Mouse (Mus musculus): ENCODE results near the gene Gper1. TPM values are rescaled to one million over a fixed set of nuclear protein-coding genes. Genes with fewer than 3 reads are reported as not detected.

The Gper1 gene
- total RNA-seq, 2 experiments from 2014 or later = 2.5 to 2.8 TPM

DNA sequence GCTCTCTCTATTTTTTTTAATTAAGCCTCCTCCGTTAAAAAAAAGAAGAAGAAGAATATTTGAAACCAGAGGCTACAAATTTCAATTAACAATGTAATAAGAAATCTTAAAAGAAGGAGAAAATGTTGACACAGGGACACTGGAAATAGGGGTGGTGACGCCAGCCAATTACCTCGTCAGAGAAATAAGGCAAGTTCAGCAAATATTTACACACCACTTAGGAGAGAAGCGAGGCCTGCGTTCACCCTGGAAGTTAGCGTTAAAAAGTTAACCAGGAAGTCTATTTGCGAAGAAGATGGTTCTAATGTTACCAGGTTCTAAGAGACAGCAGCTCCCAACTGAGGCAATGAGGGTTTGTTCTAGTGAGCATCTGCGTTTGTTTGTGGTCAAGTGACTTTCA is 34.3 kb downstream of the Gper1 start:
- no peak for DNase-seq (ENCODE audit: extremely low spot score in 1 of 2, low spot score in 2 of 2)
- Histone ChIP-seq H3K4me3 (no peak overlapping the region), H3K27ac (no peak overlapping the region)
- intact Hi-C loops (cut with DNase I) = loop anchor here (5.0 kb wide), 1 partner anchor 60 kb away; no protein-coding TSS in a partner anchor
- TF ChIP-seq CTCF (IDR thresholded peaks at IDR 0.05) = no peak

DNA sequence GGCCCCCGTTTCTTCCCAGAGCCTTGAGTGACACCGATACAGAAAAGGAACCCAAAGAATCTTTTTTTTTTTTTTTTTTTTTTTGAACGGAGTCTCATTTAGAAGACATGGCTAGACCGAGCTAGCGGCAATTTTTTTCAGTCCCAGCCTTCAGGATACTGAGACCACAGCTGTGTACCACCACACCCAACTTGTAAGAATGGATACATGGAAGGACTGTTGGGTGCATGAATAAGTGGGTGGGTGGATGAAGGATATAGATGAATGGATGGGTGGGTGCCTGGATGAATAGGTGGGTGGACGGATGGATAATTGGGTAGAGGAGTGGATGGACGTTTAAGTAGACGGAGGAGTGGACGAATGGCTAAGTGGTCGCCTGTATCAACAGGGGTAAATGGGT is 37.0 kb downstream of the Gper1 start:
- DNase-seq (ENCODE audit: extremely low spot score in 1 of 2, low spot score in 2 of 2) = no peak
- Histone ChIP-seq H3K27ac (peak overlapping the region; percentile 86), H3K4me3 (peak overlapping the region; percentile 74)
- no peak for TF ChIP-seq CTCF (IDR thresholded peaks at IDR 0.05)
- intact Hi-C loops (cut with DNase I) = loop anchor here (2.0 to 5.0 kb wide), 2 partner anchors 23 to 63 kb away; no protein-coding TSS in a partner anchor

DNA sequence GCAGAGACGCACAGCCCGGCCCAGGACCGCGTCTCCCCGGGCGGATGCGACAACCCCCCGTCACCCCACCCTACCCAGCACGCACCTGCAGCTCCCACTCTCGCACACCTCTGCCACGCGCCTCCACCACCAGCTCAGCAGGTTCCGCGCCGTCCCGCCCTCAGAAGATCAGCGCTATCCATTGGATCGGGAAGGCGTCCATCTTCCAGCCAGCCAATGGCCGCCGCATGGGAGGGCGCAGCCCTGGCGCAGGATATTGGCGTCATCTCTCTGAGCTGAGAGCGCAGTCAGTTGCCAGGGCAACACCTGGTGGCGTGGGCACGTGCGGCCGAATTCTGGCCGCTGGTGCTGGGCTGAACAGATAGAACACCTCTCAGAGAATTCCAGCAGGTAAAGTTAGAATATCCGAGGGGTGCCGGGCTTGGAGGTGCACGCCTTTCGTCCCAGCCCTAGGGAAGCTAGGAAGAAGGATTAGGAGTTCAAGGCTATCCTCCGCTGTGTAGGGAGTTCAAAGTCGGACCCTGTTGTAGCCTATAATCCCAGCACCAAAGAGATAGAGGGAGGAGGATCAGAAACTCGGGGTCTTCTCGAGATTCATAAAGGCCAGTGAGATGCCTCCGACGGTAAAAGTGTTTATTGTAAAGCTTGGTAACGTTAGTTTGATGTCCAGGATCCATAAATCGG is 37.6 kb downstream of the Gper1 start, which contains the start of gene 3110082I17Rik:
Gene 3110082I17Rik, minus strand, starts transcription at position 144 of the 684 bp plus-strand sequence.
- TF ChIP-seq CTCF (IDR thresholded peaks at IDR 0.05) = no peak; the same call in 1 of the 2 replicates
- intact Hi-C loops (cut with DNase I) = loop anchor here (2.0 kb wide), 1 partner anchor 22 kb away; no protein-coding TSS in a partner anchor
- Histone ChIP-seq H3K4me3 (peak within 1 kb of the TSS; percentile 74), H3K27ac (peak within 1 kb of the TSS; percentile 86)
- DNase-seq (ENCODE audit: extremely low spot score in 1 of 2, low spot score in 2 of 2) = peak; percentile 98 to 100

DNA sequence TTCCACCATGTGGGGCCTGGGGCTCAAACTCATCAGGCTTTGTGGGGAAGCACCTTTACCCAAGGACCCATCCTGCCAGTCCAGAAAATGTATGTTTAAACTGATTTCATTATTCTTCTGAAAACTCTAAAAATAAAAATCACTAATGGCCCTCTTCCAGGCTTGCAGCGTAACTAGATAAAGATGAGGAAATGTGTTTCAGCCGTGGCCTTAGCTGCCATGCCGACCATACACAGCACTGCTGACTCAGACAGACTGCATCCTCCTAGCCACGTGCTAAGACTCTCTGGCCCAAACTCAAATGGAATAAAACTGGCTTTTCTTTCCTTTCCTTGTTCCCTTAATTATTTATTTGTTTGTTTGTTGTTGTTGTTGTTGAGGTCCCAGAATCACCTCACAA is 41.9 kb downstream of the Gper1 start:
- no peak for DNase-seq (ENCODE audit: extremely low spot score in 1 of 2, low spot score in 2 of 2)
- TF ChIP-seq CTCF (IDR thresholded peaks at IDR 0.05) = no peak
- Histone ChIP-seq H3K27ac (no peak overlapping the region), H3K4me3 (no peak overlapping the region)
- intact Hi-C loops (cut with DNase I) = loop anchor here (5.0 kb wide), 1 partner anchor 183 kb away; no protein-coding TSS in a partner anchor

DNA sequence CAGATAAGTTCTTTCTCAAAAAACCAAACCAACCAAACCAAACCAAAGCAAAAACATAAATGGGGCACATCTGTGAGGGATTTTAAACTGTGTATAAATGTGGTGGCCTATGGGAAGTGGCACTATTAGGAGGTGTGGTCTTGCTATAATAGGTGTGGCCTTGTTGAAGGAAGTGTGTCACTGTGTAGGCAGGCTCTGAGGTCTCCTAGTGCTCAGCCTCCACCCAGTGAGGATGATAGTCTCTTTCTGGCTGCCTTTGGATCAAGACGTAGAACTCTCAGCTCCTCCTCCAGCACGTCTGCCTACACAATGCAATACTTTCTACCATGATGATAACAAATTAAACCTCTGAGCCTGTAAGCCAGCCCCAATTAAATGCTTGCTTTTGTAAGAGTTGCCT is 43.4 kb downstream of the Gper1 start:
- intact Hi-C loops (cut with DNase I) = loop anchor here (5.0 kb wide), 1 partner anchor 184 kb away; no protein-coding TSS in a partner anchor
- Histone ChIP-seq H3K27ac (no peak overlapping the region), H3K4me3 (no peak overlapping the region)
- no peak for DNase-seq (ENCODE audit: extremely low spot score in 1 of 2, low spot score in 2 of 2)
- no peak for TF ChIP-seq CTCF (IDR thresholded peaks at IDR 0.05)

DNA sequence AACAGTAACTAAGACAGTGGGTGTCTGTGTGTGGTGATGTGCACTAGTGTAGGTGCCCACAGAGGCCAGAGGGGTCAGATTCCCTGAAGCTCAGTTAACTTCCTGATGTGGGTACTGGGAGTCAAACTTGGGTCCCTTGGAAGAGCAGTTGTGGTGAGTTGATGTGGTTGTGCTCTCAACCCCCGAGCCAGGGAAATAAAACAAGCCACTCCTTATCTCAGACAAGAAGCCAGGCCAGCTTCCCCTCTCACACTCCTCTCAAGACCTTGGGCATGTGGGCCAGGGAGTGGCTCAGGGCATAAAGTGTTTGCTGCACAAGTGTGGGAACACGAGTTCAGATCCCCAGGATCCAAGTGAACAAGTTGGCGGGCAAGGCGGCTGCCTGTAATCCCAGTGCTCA is 43.9 kb downstream of the Gper1 start:
- intact Hi-C loops (cut with DNase I) = loop anchor here (5.0 kb wide), 1 partner anchor 184 kb away; no protein-coding TSS in a partner anchor
- H3K4me3 ChIP-seq = no peak overlapping the region
- no peak for TF ChIP-seq CTCF (IDR thresholded peaks at IDR 0.05)

DNA sequence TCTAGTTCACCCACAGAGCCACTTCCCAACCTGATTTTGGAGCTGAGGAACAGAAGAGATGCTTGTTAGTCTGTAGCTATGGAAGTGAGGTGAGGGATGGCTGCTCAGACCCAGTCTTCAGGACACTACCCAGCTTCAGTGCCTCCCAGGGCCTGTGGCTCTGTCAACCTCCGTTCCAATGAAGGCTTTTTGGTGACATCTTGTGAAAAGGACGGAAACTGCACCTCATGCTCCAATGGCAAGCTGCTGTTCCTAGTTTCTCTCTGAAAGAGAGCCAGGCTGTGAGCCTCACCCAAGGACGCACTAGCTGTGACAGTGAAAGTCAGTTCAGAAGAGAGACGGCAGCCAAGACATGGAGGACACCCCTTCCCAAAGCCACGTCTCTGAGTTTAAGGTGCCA is 45.0 kb downstream of the Gper1 start:
- peak; percentile 54 for TF ChIP-seq CTCF (IDR thresholded peaks at IDR 0.05)
- Histone ChIP-seq H3K27ac (no peak overlapping the region), H3K4me3 (no peak overlapping the region)
- peak in 1 of 2 experiments; percentile 47 for DNase-seq (ENCODE audit: extremely low spot score in 1 of 2, low spot score in 2 of 2)
- intact Hi-C loops (cut with DNase I) = loop anchor here (2.0 to 5.0 kb wide), 2 partner anchors 103 to 186 kb away; no protein-coding TSS in a partner anchor

More for the DNA sequence above, 43.9 kb downstream of the Gper1 start:
- DNase-seq (ENCODE audit: extremely low spot score in 1 of 2, low spot score in 2 of 2) = no peak
- no peak overlapping the region for H3K27ac ChIP-seq

DNA sequence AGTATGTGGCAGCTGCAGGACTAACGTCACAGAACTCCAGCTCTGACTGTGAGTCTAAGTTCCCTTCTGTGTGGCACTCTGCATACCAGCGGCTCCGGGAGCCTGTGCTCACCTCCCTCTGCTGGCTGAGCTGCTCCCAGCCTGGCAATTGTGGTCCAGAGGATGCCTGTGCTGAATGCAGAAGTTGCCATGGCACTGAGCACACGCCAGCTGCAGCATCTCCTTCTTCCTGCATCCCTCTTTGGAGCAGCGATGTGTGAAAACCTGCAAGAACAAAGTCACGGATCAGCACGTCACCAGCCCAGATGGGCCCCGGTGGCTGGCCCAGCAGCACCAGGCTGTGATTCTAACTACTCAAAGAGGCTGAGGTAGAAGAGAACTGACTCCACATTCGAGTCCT is 51.8 kb downstream of the Gper1 start:
- DNase-seq (ENCODE audit: extremely low spot score in 1 of 2, low spot score in 2 of 2) = peak; percentile 23 to 26
- no peak overlapping the region for H3K4me3 ChIP-seq
- peak; percentile 34; the same call in 1 of the 2 replicates for TF ChIP-seq CTCF (IDR thresholded peaks at IDR 0.05)
- H3K27ac ChIP-seq = no peak overlapping the region
- intact Hi-C loops (cut with DNase I) = no loop called here

Other genes starting within 250 kb of the Gper1 start
- 100 to 1,000 TPM; 135 to 147 TPM for gene Sun1, start 222.5 kb upstream of the Gper1 start, total RNA-seq (2021)
- gene Get4, start 170.8 kb upstream of the Gper1 start, total RNA-seq (2021) = 10 to 100 TPM; 44.8 to 48.9 TPM
- 100 to 1,000 TPM; 242 to 256 TPM for gene Adap1, start 97.5 kb upstream of the Gper1 start, total RNA-seq (2021)
- 10 to 100 TPM; 67.6 to 69.4 TPM for gene Cox19, start 71.7 kb upstream of the Gper1 start, total RNA-seq (2021)
- gene Cyp2w1, start 70.5 kb upstream of the Gper1 start, total RNA-seq (2021) = not detected
- gene Gpr146, start 45.5 kb upstream of the Gper1 start, total RNA-seq (2021) = 10 to 100 TPM; 12.5 to 13.9 TPM
- under 1 TPM; 0.29 to 0.63 TPM for gene C130050O18Rik, start 17.9 kb upstream of the Gper1 start, total RNA-seq (2021)
- gene 3110082I17Rik, start 37.4 kb downstream of the Gper1 start, total RNA-seq (2021) = 10 to 100 TPM; 16.3 to 17.9 TPM
- gene Zfand2a, start 61.4 kb downstream of the Gper1 start, total RNA-seq (2021) = 10 to 100 TPM; 53.9 to 60.0 TPM
- gene Uncx, start 120.3 kb downstream of the Gper1 start, total RNA-seq (2021) = under 1 TPM; 0.19 to 0.27 TPM

All from left cerebral cortex, adult 2 months (tissue).